Mouse (Mus musculus) cerebellum, adult 9-10 months (tissue): Measurements from ENCODE around the gene Rps21.
"Not testable (repeated sequence)": the region's sequence is repeated elsewhere in the genome, so short reads cannot be mapped to it uniquely, and the experiment has no call there.

Experiments used
- DNase-seq: peaks from one replicate; pipeline ENCODE4 v3.0.0; 2022

The Rps21 gene

DNA sequence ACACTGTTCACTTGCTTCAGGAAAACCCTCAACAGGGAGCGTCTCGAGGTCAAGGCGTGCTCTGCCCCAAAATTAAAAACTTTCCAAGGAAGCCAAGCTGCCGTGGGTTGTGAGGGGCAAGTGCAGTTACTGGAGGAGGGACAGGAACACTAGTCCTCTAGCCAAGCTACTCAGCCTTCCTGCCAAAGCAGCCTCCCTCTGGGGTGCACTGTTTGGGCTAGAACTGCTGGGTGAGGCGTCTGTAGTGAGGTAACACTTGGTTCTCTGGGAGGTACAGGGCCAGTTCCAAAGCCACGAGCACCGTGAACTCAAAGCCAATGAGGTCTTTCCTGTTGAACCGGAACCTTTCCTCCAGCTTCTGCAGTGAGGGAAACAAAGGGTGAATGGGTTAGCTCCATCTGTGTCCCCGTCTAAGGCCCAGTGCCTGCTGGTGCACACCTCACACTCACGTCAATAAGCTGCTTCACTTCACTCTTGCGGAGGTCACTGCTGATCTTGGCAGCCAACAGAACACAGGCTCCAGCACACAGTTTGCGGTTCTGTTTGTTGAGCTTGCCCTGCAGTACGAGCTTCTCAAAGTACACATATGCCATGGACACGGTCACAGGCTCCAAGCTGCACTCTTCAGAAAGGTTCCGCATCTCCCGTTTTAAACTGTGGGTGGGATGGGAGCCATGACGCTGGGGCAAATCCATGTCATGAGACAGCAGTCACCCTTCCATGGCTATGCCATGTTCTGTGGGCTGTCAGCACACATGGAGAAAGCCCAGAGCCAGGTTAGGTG is 2.8 kb downstream of the Rps21 start:
- not testable (repeated sequence) for DNase-seq

DNA sequence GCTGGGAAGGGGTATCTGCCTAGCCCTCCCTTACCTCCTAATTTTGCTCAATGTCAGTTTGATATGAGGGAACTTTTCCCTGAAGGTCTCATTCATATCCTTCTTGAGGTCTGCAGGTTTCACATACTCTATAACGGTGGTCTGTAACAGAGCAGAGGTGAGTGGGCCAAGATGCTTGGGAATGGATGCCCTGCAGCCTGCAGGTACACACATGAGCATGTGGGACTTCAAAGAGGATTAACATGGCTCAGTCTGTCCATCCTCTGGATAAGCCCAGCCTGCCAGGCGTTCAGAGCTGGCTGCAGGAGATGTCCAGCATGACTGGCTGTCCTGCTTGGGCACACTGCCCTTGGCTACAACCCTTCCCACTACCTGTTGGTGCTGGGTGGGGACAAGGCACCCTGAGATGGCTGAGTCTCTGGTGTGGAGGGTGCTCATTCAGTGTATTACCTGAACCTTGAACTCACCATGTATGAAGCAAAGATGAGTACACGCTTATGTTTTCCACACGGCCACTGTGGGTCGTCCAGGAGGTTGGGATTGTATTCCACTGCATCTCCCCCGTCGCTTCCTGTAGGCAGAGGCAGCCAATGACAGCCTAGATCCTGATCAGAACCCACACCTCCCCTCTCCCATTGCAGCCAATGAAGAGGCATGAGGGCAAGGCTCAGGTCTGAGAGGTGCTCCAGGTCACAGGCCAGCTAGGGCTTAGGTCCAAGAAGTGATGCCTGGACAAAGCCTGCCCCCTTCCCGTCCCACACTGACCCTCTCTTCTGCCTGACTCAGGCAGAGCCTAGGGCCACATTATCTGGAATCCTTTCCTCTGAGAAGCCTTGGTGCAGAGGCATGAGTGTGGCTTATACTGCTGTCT is 3.7 kb downstream of the Rps21 start:
- DNase-seq, result no peak

DNA sequence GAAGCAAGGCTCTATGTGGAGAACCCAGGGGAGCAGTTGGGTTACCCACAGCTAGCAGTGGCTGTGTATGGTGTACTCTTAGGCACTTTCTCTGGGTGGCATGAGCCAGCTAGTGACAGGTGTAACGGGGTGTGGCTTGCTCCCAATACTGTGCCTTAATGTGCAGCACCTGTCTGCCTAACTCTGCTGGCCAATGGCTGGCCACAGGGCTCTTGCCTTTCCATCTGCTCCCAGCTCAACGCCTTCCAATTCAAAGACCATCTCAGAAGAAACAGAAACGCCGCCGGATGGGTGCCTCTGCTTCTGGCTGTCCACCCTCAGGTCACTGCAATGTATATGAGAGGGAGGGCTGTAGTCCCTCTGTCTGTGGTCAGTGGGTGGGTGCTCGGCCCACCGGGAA is 4.7 kb downstream of the Rps21 start:
- DNase-seq, result no peak

DNA sequence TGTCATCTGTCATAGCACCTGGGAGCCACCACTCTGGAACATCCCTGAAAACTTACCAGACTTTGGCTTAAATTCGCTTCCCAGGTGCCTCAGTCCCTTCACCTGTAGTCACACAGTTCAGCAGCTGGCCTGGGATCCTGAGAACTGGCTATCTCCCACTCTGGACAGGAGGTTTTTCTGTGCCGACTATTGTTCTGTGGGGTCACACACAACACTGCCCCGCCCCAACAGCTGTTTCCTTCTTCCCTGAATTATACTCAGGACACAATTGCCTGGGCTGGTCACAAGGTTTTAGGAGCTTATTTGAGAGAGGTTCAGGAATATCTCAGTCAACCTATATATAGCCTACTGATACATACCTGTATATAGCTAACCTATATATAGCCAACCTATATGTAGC is 5.3 kb downstream of the Rps21 start:
- no peak for DNase-seq

DNA sequence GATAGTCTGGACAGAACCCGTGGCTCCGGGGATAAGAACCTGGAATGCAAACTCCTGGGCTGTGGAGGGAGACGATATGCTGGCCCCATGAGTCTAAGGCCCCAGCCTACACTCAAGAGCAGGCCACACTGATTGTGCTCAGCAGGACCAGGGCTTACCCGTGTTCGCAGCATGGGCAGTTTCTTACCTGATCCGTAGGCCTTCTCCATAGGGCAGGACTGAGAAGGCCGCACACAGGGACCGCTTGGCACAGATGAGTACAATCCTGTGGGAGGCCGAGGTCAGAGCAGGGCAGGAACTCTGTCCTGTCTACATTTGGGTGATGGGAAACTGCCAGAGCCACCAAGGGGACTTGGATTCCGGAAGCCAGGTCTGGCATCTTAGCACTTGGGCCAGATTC is 5.7 kb downstream of the Rps21 start:
- DNase-seq, result no peak

DNA sequence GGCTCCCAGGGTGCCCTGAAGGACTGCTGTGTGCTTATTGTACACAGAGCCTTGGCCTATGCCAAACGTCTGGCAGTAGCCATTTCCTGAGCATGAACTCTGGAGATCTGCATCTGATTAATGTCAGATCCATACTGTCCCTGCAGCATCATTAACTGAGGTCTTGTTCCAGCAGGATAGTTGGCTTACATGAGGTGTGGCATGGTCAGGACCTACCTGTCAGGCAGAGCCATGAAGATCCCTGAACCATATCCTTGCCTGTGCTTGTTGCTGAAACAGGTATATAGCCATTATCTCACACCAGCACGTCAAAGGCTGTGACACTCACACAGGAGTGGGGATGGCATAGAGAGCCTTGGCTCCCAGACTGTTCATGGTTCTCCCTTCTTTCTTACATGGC is 10.8 kb downstream of the Rps21 start:
- no peak for DNase-seq

DNA sequence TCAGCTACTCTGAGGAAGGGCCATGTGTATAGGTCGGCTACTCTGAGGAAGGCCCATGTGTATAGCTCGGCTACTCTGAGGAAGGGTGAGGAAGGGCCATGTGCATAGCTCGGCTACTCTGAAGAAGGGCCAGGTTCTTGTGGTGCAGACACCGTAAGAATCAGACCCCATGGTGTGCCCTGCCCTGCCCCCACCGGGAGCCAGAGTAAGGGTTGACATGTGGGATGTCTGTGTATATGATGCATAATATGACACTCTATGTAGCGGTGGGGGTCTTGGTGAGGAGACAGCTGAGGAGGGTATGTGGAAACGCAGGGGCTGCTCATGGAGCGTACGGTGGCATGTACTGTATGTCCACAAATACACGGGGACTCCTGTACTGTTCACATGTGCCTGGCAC is 12.2 kb downstream of the Rps21 start:
- no peak for DNase-seq

DNA sequence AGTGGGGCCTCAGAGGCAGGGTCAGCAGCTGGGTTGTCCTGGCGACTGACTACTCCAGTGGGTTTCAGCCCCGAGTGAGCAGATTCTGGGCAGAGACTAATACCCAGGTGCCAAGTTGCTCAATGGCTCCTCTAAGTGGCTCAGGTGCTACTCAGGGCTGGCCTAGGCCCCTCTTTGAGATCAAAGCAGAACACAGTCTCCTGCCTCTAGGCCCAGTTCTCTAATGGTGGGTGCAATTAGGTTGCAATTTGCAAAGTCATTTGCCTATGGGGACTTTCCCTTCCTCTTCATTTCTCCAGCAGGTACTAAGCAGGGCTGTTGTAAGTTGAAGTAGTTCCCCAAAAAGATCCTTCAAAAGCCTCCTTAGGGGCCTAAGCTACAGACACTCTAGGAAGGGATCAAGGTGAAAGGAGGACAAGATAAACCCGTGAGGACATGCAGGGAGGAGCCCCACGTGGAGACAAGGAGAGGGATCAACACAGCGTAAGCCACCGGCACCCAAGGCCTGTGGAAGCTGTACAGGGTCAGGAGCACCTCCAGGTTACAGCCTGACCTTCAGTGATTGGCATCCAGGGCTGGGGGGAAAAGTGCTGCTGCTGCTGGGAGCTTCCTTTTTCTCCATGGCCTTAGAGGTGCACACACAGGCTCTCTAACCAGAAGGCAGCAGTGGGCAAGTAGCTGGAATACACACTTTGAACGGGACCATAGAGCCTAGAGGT is 13.5 kb downstream of the Rps21 start:
- no peak for DNase-seq

DNA sequence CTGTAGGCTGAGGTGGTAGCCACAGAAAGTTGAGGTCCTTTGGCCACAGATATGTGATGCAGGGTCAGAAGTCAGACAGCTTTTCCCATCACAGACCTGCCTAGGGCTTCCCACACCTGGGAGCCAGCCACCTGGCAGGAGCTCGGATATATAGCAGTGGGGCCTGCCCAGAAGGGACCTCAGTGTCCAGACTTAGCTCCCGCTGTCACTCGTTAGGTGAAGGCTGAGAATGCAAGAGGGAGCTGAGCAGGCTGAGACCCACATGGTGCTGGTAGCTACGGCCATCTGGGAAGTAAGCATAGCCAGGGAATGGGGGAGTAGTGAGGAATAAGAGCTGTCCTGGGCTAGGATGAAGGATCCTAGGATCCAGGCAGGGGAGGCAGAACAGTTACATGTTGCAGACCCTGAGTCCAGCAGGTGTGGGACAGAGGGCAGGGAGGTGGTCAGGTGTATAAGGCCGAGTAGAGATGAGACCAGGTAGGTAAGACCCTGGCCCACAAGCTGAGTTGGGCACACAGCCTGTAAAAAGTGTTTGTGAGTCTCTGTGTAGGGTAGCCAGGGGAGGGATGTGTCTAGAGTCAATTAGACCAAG is 14.7 kb downstream of the Rps21 start:
- no peak for DNase-seq

DNA sequence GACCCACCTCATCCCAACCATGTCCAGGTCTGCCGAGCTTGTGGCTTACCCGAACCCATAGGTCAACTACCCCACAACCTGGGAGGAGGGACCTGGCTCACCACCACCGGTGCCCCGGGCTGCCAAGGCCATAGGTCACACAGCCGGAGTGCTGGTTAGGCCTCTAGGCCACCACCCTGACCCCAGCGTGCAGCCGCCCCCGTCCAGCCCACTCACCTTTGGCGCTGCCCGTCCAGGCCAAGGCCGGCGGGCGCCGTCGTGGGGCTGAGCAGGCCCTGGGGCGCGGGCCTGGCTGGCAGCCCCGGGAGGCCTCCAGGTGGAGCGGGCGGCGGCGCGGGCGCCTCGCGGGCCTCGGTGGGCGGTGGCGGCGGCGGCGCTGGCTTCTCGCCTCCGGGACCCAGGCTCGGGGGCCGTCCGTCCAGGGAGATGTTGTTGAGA is 15.7 kb downstream of the Rps21 start:
- DNase-seq, result peak; percentile 76

DNA sequence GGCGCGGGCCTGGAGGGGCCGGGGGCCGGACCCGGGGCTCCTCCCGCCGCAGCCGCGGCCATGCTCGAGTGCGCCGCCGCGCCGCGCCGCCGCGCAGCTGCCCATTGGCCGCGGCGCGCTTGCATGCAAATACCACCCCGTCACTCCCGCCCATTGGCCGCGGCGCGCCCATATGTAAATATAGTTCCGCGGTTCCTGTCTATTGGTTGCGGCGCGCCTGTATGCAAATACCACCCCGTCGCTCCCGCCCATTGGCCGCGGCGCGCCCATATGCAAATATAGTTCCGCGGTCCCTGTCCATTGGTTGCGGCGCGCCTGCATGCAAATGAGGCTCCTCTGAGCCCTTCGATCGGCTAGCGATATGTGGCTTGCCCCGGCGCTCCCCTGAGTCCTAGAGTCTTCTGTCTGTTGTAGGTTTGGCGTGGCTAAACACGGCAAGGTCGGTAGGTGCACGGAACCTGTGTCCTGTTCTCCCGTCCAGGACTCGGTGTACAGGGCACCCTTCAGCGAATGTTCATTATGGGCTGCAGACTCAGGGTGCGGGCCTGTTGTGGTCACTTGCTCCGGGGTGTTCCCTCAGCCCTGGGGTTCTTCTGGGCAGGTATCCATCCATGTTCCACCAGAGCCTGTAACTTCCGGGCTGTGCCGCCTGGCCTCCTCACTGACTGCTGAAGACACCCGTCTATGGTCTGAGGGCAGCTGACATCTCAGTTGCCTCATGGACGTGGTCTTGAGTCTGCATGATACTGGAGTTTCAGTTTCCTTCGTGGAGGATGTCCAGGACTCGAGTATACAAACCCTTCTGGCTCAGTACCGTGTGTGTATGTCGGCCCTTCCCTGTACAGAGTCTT is 16.4 kb downstream of the Rps21 start, which contains the start of gene Cables2:
TSS of gene Cables2 (minus strand) at position 103 of the 851 bp plus-strand sequence.
- peak; percentile 94 for DNase-seq

DNA sequence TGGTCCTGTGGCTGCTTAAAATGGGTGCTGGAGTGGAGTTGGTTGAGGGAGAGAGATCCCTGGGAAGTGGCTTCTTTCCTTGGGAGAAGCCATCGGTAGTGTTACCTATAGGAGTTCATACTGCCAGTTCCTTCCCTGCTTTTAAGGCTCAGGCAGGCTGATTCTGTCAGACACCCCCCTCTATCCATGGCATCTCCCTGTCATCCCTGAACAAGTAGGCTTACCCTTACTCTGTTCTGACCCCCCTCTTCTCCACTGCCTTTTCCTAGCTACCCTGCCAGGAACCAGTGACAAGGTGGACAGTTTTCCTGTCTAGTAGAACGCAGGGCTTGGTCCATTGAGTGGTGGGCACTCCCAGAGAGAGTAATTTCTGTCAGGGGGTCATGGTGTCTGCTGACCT is 17.3 kb downstream of the Rps21 start:
- peak; percentile 49 for DNase-seq

DNA sequence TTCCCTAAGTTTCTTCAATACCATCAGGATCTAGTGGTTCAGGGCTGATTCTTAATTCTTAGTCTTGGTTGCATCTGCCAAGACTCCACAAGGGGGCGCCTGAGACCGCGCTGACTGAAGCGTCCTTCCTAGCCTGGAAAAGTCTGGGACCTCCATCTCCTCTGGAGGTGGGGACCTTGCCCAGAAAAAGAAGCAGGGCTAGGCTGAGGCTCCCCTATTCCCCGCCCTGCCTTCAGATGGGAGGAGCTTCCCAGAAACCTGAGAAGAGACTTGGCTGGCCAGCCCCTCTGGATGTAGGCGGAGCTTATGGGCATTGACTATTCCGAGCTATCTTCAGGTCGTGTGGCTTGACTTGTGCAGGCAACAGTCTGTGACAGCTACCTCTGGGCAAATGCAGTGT is 18.7 kb downstream of the Rps21 start:
- DNase-seq, result peak; percentile 74

DNA sequence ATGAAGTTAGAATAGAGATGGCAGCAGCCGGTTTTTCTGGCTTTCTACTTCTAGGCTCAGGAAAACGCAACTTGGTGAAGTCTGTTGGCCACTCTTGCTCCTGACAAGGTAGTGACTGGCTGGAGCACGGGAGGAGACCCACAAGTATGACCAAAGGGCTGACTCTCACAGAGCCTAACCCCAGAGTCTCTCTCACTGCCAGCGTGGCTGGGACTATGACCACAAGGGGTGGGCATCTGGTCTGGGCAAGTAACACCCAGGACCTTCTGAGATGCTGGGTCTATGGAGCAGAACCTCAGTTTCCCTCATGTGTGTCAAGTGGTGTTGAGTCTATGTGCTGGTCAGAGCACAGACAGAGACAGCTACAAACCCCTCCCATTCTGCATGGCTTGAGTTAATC is 19.2 kb downstream of the Rps21 start:
- no peak for DNase-seq

DNA sequence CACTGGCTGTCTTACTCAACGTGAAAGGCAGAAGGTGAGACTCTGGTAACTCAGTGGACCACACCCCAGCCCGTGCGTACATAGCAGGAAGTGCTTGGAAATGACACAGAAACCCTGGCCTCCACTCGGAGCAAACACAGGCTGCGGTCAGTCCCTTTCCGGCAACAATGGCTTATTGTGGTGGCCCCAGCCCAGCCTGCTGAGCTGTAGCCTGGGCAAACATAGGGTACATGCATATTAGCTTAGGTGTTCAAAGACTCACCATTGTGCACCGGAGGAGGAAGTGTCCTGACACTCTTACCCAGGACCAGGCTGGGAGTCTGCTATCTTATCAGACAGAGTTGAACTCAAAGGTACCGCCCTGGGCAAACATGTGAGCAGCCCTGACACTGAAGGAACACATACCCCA is 19.7 kb downstream of the Rps21 start:
- DNase-seq, result peak; percentile 18

DNA sequence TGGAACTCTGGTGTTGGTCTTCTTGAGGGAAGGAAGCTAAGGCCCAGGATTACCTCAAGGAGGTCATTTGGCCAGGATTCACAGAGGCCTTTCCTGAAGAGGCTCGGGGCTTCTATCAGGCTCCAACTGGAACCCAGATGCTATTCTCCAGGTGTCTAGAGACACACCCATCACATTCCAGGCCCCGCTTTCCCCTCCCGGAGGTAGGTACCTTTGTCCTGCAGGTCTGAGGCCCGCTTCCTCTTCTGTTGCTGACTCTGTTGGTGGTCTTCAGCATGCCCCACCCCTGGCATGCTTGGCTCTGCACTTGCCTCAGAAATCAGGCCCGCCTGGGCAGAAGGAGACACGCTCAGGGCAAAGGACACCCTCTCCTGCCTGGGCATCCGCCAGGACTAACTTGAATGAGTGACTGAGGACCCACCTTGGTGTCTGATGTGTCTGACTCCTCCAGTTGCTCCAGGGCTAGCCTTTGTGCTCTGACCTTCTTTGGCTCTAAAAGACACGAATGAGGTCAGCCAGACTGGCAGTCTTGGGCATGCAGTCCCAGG is 20.7 kb downstream of the Rps21 start:
- DNase-seq, result peak; percentile 6

DNA sequence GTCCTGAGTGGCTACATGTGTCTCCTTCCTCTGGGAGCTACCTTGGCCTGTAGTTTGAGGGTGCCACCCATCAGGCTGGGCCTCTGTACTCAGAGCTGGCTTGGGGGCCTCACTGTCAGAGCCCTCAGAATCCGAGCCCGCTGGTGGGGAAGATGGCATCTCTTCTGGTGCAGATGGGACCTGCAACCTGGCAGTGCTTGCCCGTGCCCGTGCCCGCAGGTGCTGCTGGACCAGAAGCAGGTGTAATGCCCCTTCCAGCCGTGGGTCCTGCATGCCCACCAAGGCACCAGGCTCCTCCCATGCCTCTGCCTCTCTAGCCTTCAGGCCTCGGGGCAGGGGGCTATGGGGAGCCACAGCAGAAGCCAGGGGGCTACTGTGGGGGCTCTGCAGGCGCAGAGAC is 22.1 kb downstream of the Rps21 start:
- no peak for DNase-seq

DNA sequence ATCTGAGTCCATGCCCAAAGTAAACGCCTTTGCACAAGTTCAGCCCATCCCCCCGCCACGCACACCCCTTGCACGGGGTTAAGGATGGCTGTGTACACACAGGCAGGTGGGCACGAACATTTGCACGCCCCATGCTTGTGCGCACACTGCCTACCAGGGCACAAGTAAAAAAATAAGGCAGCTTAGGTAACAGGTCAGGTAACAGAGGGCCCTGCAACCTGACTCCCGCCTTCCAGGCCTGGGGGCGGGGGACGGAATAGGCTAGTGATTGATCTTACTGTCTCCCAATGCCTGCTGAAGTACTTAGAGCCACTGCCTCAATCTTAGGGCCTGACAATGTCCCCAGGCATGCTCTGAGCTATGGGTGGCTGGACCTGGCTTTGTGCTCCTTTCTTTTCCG is 31.8 kb downstream of the Rps21 start:
- DNase-seq, result no peak

DNA sequence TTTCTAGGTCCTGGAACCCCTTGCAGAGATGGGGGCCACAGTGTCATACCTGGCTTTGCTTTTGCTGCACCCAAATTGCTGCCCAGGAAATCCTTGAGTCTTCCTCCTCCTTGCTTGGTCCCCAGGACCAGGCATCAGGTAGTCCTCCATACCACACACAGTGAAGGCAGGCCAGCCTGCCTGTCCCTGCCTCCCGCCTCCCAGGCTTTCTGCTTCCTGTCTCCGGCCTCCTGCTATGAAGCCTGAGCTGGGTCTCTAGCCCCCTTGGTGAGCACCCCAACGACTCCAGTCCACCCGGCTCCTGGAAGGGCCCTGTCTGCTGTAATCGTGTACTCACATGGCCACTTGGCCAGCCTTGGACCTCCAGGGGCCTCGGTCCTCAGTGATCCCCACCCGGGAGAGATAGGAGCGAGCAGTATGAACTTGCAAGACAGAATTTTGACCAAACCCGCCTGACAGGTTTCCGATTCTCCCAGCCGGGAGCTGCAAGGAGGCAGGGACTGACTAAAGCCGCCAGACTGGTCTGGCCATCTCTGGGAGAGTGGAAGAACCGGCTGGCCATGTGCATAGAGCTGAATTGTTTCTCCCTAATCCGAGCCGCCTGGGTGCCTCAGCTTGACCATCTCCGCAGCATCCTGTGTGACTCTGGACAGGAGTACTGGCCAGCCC is 32.4 kb downstream of the Rps21 start, which contains the start of gene Rbbp8nl:
TSS of gene Rbbp8nl (minus strand) at position 440 of the 669 bp plus-strand sequence.
- DNase-seq, result no peak

DNA sequence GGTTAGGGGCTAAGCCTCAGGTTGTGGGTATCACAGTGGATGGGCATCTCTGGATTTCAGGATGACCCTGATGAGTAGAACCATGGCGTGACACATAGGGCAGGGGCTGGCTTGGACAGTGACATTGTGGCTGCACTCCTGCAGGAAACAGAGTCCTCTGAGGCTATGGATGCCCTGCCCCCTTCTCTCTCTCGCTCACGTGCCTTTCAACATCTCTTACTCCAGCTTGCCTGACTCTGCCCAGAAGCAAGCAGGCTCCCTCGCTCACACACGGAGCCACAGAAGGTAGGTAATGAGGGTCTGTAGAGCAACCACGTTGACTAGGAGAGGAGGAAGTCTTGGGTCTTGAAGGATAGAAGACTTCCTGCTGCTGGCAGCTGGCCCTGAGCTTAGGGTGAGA is 33.3 kb downstream of the Rps21 start:
- no peak for DNase-seq

DNA sequence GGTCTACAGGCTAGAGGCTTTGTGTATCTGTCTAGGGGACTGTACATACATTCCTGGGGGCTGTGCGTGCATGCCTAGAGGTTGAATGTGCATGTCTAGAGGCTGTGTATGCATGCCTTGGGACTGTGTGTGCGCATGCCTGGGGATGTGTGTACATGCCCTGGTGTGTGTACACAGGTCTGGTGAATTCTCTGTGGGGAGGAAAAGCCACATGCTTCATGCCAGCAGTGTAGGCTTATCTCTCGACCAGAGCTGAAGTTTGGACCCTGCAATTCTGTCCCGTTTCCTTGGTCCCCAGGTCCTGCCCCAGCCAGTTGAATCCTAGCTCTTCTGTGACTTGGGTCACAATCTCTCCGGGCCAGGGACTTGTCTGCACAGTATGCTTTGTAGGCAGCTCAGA is 34.4 kb downstream of the Rps21 start:
- DNase-seq, result no peak
